Mouse (Mus musculus) gastrocnemius, postnatal 4 days (tissue): ENCODE data around the gene Tshb. TPM values are rescaled to one million over a fixed set of nuclear protein-coding genes. Genes with fewer than 3 reads are reported as not detected.

ENCODE experiments used
- DNase-seq, 2 experiments: peaks; one replicate each; pipeline ENCODE4 v3.0.0; 2021 to 2022; ENCODE audit warnings: low spot score in 2 of 2, mixed read lengths in 2 of 2
- total RNA-seq, 2 experiments: library from RNA; stranded (reverse); gene quantifications; 2 replicates each; pipeline ENCODE4 v1.2.3; 2021

Gene Tshb
- total RNA-seq, 2 experiments from 2014 or later = not detected

GRCm38 (mm10) chr3:102738161-102738901 lies 44.2 kb downstream of the Tshb start:
- no peak for DNase-seq

GRCm38 (mm10) chr3:102737106-102737505 lies 45.4 kb downstream of the Tshb start:
- no peak for DNase-seq

- no peak for DNase-seq
Observed at GRCm38 (mm10) chr3:102736436-102736835, 46.1 kb downstream of the Tshb start.

GRCm38 (mm10) chr3:102735638-102736037 lies 46.9 kb downstream of the Tshb start:
- DNase-seq = no peak

GRCm38 (mm10) chr3:102735031-102735558 lies 47.4 kb downstream of the Tshb start:
- DNase-seq = peak in 1 of 2 experiments; percentile 46

- peak; percentile 46 to 68 for DNase-seq
Observed at GRCm38 (mm10) chr3:102734313-102735030, 48.0 kb downstream of the Tshb start, which contains the start of gene Tspan2. Gene Tspan2, plus strand, starts transcription at chr3:102734529.

- DNase-seq = no peak
Observed at GRCm38 (mm10) chr3:102733936-102734312, 48.6 kb downstream of the Tshb start.

GRCm38 (mm10) chr3:102733050-102733449 lies 49.5 kb downstream of the Tshb start:
- DNase-seq = no peak

- DNase-seq = no peak
Observed at GRCm38 (mm10) chr3:102732619-102733018, 49.9 kb downstream of the Tshb start.

GRCm38 (mm10) chr3:102731112-102731511 lies 51.4 kb downstream of the Tshb start:
- DNase-seq = no peak

- no peak for DNase-seq
Observed at GRCm38 (mm10) chr3:102729416-102729815, 53.1 kb downstream of the Tshb start.

Other genes with a start within 250 kb of the Tshb start
- 10 to 100 TPM; 21.7 to 23.2 TPM for gene Tspan2, start 48.2 kb downstream of the Tshb start, total RNA-seq
- not detected for gene Sycp1, start 153.4 kb upstream of the Tshb start, total RNA-seq
- gene Nr1h5, start 181.4 kb upstream of the Tshb start, total RNA-seq = not detected
- gene Sike1, start 213.0 kb upstream of the Tshb start, total RNA-seq = 100 to 1,000 TPM in 1 of 2 experiments, 10 to 100 TPM in 1; 88.4 to 102 TPM
- gene Csde1, start 237.7 kb upstream of the Tshb start, total RNA-seq = 100 to 1,000 TPM; 357 to 376 TPM